Mouse (Mus musculus): Measurements from ENCODE around the gene Gm17409. TPM values are rescaled to one million over a fixed set of nuclear protein-coding genes. Genes with fewer than 3 reads are reported as not detected.
A peak's percentile ranks its signal among the peaks of the same experiment; 100 is the strongest.

The Gm17409 gene
- polyA plus RNA-seq, 1 experiment from 2014 or later = not detected

DNA sequence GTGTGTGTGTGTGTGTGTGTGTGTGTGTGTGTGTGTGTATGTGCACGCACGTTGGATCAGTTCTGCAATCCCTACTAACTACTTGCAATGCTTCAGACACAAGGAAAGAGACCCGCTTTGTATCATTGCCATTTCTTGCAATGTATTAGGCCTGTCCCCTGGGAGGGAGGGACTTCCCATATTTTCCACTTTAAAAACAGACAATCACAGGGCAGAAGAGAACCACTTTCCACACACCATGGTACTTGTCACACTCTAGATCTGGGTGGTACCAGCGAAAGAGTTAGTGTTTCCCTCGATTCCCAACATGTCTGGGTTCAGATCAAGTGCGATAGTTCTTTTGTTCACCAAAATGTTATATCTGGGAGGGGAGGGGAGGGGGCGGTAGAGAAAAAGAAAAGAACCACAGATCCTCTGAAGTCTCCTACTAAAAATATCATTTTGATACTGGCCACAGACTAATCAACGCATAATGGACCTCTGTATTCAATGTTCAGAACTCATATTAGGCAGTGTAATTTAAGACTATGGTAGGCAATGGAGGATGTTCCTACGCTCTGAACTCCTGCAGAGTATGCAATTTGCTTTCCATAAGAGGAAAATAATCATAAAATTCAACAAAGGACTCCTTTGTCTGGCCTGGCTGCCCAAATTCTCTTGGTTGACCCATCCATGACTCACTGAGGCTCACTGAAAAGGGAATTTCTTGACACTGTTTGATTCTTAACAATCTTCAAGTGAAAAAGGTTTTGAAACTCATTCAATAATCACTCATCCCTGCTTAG is 35.6 kb downstream of the Gm17409 start:
- no peaks in the 10 kb centered on the region for H3K9me3 ChIP-seq (replicated peaks; ENCODE audit: low read length)
- no peaks in the 10 kb centered on the region for H3K36me3 ChIP-seq (ENCODE audit: insufficient read depth, low read length)
- TF ChIP-seq CTCF (IDR thresholded peaks at IDR 0.05; ENCODE audit: low read depth) = no peak
- no peak overlapping the region for H3K9ac ChIP-seq (ENCODE audit: low read depth, low read length)
- no peak overlapping the region for H3K4me3 ChIP-seq (replicated peaks; ENCODE audit: low read depth, low read length)
- DNase-seq (ENCODE audit: low spot score) (no peak), ATAC-seq (replicated peaks; ENCODE audit: low FRiP score, low read depth) (no peak)
- no peaks in the 10 kb centered on the region; the same call in 1 of the 2 replicates for H3K4me1 ChIP-seq (replicated peaks; ENCODE audit: insufficient read depth, low read length)
- no peaks in the 10 kb centered on the region for H3K27me3 ChIP-seq (ENCODE audit: insufficient read depth, low read length)
- 86% methylated on average over 9 of the region's 9 CpGs for WGBS
- no peak overlapping the region for H3K4me2 ChIP-seq (ENCODE audit: low read length)
- H3K27ac ChIP-seq = no peak overlapping the region

DNA sequence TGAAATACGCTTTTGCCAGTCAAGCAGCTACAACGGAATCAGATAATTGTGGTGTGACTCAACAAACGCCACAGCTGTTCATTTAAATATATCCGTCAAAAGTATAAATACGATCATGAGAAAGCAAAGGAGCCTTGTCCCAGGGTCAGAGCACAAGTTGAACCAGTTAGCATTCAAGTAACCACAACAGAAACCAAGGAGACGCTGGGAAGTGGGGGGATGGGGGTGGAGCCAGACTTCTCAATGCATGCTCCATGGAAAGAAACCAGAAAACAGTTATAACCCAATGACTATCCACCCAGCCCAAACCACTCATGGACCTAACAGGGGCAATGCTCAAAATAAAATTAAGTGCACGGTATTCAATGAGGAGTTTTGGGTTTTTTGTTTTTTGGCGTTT is 40.3 kb downstream of the Gm17409 start:
- Histone ChIP-seq H3K9me3 (replicated peaks; ENCODE audit: low read length) (no peaks in the 10 kb centered on the region), H3K27ac (no peak overlapping the region), H3K4me1 (replicated peaks; ENCODE audit: insufficient read depth, low read length) (peaks cover 3% of the 10 kb centered on the region), H3K4me2 (ENCODE audit: low read length) (no peak overlapping the region), H3K9ac (ENCODE audit: low read depth, low read length) (no peak overlapping the region), H3K4me3 (replicated peaks; ENCODE audit: low read depth, low read length) (no peak overlapping the region), H3K36me3 (ENCODE audit: insufficient read depth, low read length) (no peaks in the 10 kb centered on the region), H3K27me3 (ENCODE audit: insufficient read depth, low read length) (no peaks in the 10 kb centered on the region)
- no peak for TF ChIP-seq CTCF (IDR thresholded peaks at IDR 0.05; ENCODE audit: low read depth)
- ATAC-seq (replicated peaks; ENCODE audit: low FRiP score, low read depth) (no peak), DNase-seq (ENCODE audit: low spot score) (peak; percentile 43)
- WGBS = 57% methylated on average over 8 of the region's 8 CpGs

DNA sequence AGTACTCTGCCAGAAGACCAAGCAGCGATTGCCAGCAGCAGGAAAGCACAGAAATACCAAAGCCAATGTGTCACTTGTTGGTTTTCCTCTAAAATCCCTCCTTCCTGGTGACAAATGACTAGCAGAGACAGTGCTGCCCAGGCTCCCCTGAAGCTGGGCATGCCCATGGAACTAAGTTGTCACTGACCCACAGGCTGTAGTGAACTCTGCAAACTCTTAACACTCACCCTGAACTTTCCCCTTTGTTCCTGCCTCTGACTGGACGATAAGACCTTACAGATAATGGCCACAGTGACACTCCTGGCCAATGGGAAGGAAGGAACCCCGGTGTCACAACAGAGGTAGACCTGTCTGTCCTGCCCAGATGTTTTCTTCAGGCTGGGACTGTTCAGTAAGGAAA is 43.3 kb downstream of the Gm17409 start:
- Histone ChIP-seq H3K4me2 (ENCODE audit: low read length) (no peak overlapping the region), H3K36me3 (ENCODE audit: insufficient read depth, low read length) (no peaks in the 10 kb centered on the region), H3K27me3 (ENCODE audit: insufficient read depth, low read length) (no peaks in the 10 kb centered on the region), H3K9ac (ENCODE audit: low read depth, low read length) (no peak overlapping the region), H3K9me3 (replicated peaks; ENCODE audit: low read length) (no peaks in the 10 kb centered on the region), H3K4me3 (replicated peaks; ENCODE audit: low read depth, low read length) (no peak overlapping the region), H3K27ac (no peak overlapping the region), H3K4me1 (replicated peaks; ENCODE audit: insufficient read depth, low read length) (peaks cover 5% of the 10 kb centered on the region)
- DNase-seq (ENCODE audit: low spot score) (no peak), ATAC-seq (replicated peaks; ENCODE audit: low FRiP score, low read depth) (no peak)
- WGBS = 71% methylated on average over 3 of the region's 3 CpGs
- TF ChIP-seq CTCF (IDR thresholded peaks at IDR 0.05; ENCODE audit: low read depth) = no peak

DNA sequence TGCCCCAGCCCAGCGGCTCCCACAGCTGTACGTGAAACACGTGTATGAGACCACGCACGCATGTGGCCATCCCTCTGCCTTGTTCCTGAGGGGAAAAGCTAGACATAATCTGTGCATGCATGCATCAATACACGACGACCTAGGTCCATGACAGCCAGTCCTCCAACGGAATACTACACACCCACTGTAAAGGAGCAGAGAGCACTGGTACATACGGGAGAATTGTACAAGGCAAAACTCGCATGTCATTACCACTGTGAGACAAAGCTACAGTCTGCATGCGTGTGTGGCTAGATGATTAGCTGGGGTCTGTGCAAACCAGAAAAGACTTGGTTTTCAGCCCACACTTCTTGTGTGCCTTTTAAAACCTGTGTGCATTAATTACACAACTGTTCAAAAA is 44.6 kb downstream of the Gm17409 start:
- Histone ChIP-seq H3K4me1 (replicated peaks; ENCODE audit: insufficient read depth, low read length) (peaks cover 5% of the 10 kb centered on the region), H3K4me3 (replicated peaks; ENCODE audit: low read depth, low read length) (no peak overlapping the region), H3K27ac (no peak overlapping the region), H3K27me3 (ENCODE audit: insufficient read depth, low read length) (no peaks in the 10 kb centered on the region), H3K9me3 (replicated peaks; ENCODE audit: low read length) (no peaks in the 10 kb centered on the region), H3K36me3 (ENCODE audit: insufficient read depth, low read length) (no peaks in the 10 kb centered on the region), H3K4me2 (ENCODE audit: low read length) (no peak overlapping the region), H3K9ac (ENCODE audit: low read depth, low read length) (no peak overlapping the region)
- 96% methylated on average over 11 of the region's 11 CpGs for WGBS
- TF ChIP-seq CTCF (IDR thresholded peaks at IDR 0.05; ENCODE audit: low read depth) = no peak
- ATAC-seq (replicated peaks; ENCODE audit: low FRiP score, low read depth) (no peak), DNase-seq (ENCODE audit: low spot score) (no peak)

DNA sequence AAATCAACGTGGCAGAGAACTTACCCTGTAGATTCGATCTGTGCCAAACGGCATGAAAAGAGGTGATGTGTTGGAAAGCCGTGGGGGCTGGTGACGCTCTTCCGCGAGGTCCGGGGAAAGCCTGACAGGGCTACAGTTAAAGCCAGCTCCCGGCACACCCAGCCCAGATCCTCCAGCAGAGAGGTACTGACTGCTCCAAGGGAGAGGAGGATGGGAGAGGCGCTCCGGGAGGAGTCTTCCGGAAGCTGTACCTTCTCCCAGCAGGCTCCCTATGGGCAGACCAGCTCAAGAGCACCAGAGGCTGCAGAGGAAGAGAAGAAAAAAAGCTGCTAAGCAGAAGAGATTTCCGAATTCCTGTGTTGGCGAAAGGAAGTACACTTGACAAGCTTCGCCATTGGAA is 46.1 kb downstream of the Gm17409 start:
- H3K4me1 ChIP-seq (replicated peaks; ENCODE audit: insufficient read depth, low read length) = peaks cover 5% of the 10 kb centered on the region; the same call in 1 of the 2 replicates
- TF ChIP-seq CTCF (IDR thresholded peaks at IDR 0.05; ENCODE audit: low read depth) = no peak
- H3K27me3 ChIP-seq (ENCODE audit: insufficient read depth, low read length) = no peaks in the 10 kb centered on the region
- peak overlapping the region; percentile 50; the same call in 1 of the 2 replicates for H3K27ac ChIP-seq
- no peak overlapping the region for H3K4me3 ChIP-seq (replicated peaks; ENCODE audit: low read depth, low read length)
- DNase-seq (ENCODE audit: low spot score) (peak; percentile 19), ATAC-seq (replicated peaks; ENCODE audit: low FRiP score, low read depth) (no peak)
- 33% methylated on average over 15 of the region's 15 CpGs for WGBS
- no peak overlapping the region for H3K9ac ChIP-seq (ENCODE audit: low read depth, low read length)
- H3K36me3 ChIP-seq (ENCODE audit: insufficient read depth, low read length) = no peaks in the 10 kb centered on the region
- peak overlapping the region; percentile 41 for H3K4me2 ChIP-seq (ENCODE audit: low read length)
- H3K9me3 ChIP-seq (replicated peaks; ENCODE audit: low read length) = no peaks in the 10 kb centered on the region

DNA sequence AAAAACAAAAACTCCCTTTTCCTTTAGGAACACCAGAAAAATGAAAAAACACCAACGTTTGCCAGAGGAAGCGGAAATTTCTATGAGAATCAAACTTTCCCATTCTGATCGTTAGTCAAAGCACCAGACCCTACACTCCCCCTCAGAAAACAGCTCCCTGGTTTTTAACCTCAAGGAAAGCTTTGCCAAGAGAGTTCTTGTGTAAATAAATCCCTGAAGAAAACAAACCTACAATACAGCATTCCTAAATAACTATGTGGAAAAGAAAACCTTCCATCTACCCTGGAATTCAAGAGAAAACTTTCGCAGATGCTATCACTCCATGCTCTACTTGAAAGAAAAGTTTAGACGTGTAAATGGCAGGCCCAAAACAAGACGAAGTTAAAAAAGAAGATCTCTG is 47.0 kb downstream of the Gm17409 start:
- Histone ChIP-seq H3K27ac (peak overlapping the region; percentile 62), H3K27me3 (ENCODE audit: insufficient read depth, low read length) (no peaks in the 10 kb centered on the region), H3K4me1 (replicated peaks; ENCODE audit: insufficient read depth, low read length) (0 out of 2 replicates have a peak, but pooled peaks cover 5% of the 10 kb centered on the region), H3K9me3 (replicated peaks; ENCODE audit: low read length) (no peaks in the 10 kb centered on the region), H3K36me3 (ENCODE audit: insufficient read depth, low read length) (no peaks in the 10 kb centered on the region), H3K9ac (ENCODE audit: low read depth, low read length) (no peak overlapping the region), H3K4me3 (replicated peaks; ENCODE audit: low read depth, low read length) (no peak overlapping the region), H3K4me2 (ENCODE audit: low read length) (0 out of 2 replicates have a peak overlapping the region, but pooled peaks have one; percentile 8)
- peak; percentile 77 for DNase-seq (ENCODE audit: low spot score)
- ATAC-seq (replicated peaks; ENCODE audit: low FRiP score, low read depth) = no peak
- TF ChIP-seq CTCF (IDR thresholded peaks at IDR 0.05; ENCODE audit: low read depth) = no peak
- 35% methylated on average over 6 of the region's 6 CpGs for WGBS

Data from kidney, postnatal 0 days (tissue).